Mouse (Mus musculus) common myeloid progenitor, adult 5-6 weeks (primary cell): ENCODE results near the gene Atf1. TPM values are rescaled to one million over a fixed set of nuclear protein-coding genes. Genes with fewer than 3 reads are reported as not detected.
A peak's percentile ranks its signal among the peaks of the same experiment; 100 is the strongest.

Source experiments
- ATAC-seq: replicated peaks from 2 replicates; pipeline ENCODE4 v1.8.0; 2016; ENCODE audit warnings: low read depth, mild to moderate bottlenecking, moderate TSS enrichment, inconsistent platforms; ENCODE audit not compliant: poor library complexity, severe bottlenecking
- total RNA-seq: library from RNA; stranded (forward); fragments of 200-1000, 187-1606 nt; gene quantifications from 2 replicates; pipeline ENCODE4 v1.2.3, GENCODE M21; 2017

The Atf1 gene
- total RNA-seq, 1 experiment from 2014 or later = 94.4 TPM

DNA sequence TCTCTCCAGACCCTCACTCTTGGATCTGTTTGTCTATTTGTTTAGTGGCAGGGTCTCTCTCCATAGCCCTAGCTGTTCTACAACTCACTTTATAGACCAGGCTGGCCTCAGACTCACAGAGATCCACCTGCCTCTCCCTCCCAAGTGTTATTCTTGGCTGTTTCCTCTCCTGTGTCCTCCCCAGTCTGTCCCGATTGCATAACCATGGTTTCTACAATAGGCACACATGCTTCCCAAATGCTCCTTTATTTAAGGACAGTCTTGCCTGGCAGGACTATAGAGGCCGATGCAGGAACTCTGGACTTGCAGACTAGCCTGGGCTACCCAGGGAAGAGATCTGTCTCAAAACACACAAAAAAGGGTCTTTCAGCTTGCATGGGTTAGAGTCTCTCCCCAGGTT, 14.3 kb upstream of the Atf1 start:
- no peak for ATAC-seq

DNA sequence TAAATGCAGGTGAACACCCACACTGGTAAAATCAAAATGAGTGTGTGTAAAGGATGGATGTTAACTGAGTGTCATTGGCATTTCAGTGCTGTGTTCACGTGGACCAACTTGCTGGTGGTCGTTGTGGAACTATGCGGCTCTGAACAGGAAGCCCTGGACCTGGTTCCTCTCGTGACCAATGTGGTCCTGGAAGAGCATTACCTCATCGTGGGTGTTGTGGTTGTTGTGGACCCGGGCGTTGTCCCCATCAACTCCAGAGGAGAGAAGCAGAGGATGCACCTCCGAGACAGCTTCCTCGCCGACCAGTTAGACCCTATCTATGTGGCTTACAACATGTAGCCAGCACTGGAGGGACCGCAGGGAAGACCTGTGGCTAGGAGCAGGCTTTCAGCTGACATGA, 12.5 kb upstream of the Atf1 start:
- 0 out of 2 replicates have a peak, but pooled peaks have one; percentile 25 for ATAC-seq

DNA sequence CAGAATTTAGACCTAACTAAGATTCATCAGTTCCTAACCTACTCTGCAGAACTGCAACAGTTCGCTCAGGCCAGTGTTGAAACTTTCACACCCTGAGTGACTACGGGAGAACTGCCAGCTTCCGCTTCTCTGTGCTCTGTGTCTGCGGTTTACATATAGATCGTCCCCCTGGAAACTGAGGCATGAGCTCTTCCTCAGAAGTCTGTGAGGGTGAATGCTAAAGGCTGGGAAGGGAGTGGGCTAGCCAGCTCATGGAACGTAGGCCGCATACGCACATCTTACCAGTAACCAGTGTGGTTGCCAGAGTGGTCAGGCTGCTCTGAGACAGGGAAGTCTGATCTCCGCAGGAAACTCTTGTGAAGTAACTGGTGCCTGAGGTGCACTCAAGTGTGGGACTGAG, 11.4 kb upstream of the Atf1 start:
- ATAC-seq = peak; percentile 45

DNA sequence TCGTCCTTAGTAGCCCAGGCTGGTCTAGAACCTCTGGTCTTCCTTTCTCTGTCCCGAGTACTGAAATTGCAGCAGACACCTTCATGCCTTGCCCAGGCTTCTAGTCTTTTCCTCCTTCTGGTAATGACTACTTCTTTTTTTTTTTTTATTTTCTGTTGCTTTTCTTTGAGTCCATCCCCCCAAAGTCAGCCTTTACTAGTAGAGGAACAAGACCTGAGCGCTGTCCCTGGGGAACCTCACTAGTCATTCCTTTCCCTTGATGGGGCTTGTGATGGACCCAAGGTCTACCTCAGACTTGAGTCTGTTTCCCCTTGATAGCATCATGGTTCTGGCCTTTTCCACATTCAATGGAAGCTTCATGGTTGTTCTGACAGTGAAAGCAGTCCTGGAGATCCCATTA, 9.6 kb upstream of the Atf1 start:
- ATAC-seq = no peak

DNA sequence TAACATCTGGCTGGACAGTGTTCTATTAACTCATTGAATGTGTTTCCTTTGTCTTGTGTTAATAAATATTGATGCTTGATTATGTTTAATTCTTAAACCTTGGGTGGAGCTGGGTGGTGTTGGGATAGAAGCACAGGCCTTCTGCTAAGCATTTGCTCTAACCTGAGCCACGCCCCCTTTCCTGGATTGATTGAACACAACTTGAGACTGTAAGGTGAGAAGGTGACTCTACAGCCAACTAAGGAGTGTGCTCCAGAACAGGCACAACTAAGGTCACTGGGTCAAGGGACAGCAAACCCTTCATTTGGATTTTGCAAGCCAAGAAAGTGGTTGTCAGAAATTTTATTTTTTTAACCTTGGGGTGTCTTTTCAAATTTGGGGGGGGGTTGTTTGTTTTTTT, 8.2 kb upstream of the Atf1 start:
- no peak for ATAC-seq

DNA sequence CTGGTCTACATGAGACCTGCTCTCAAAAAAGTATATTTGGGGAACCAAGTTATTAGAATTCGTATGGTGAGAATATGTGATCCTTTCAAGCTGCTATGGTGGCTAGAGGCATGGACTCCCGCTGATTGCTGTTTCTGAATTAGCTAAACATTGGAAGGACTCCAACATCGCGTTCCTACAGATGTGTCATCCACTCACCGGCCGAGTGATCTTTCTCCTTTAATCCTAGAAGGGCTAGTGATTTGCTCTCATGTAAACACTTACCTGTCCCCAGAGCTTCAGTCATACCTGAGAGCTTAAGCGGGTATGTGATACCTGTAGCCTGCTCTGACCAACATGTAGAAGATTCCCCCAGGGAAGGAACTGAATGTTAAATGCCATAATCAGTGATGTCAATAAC, 6.7 kb upstream of the Atf1 start:
- no peak for ATAC-seq

DNA sequence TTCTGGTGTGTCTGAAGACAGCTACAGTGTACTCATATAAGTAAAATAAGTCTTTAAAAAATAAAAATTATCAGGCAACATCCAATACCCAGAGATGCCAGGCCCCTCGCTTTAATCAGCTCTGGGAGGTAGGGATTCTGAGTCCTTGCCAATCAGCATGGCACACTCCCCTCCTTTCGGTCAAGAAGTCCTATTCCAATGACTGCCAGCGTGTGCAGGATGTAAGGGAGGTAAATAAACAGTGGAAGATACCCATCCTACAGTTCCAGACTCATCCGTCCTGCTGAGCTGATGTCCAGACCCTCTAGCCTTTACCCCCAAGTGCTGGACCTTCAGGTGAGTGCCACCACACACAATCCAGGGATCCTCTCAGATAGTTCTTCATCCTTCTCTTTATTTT, 2.2 kb upstream of the Atf1 start:
- no peak for ATAC-seq

DNA sequence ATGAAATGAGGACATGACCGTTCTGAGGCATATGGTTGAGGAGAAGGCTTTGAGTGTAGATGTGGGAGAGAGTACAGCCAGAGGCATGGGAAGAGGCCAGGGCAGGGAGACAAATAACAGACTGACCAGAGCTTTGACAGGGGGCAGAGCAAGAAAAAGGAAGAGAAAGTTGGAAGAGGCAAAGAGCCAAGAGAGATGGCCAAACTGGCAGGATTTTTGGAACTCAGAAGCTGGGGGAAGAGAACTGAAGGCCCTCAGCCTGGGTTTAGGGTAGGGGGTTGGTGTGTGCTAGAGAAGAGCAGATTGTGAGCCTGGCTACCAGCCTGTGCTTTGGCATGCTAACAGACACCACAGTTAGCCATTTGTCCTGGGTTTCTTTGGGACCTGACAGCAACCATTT, 1.7 kb upstream of the Atf1 start:
- no peak for ATAC-seq

DNA sequence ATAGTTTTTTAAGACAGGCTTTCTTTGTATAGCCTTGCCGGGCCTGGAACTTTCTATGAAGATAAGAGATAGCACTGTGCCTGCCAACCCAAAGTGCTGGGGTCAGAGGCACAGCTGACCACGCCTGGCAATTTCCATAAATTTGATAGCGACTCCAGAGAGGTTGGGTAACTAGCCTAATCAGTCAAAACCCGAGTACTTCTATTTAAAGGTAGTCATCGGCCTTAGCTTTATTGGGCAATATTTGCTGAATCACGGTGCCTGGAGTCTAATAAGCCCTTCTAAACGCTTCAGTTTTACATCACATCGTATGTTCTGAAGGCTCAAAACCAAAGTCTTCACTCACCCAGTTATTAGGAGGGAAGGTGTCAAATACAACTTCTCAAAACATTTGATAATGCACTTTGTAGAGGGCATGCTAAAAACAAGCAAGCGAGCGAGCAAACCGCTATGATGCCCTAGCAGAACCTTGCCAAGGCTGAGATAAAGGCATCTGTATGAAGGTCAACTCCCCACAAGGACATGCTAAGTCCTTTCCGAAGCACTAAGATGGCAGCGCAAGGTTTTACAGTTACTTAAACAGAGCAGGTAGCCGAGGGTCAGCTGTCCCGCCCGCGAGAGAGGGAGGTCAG, 472 bp upstream of the Atf1 start:
- ATAC-seq = peak; percentile 55

DNA sequence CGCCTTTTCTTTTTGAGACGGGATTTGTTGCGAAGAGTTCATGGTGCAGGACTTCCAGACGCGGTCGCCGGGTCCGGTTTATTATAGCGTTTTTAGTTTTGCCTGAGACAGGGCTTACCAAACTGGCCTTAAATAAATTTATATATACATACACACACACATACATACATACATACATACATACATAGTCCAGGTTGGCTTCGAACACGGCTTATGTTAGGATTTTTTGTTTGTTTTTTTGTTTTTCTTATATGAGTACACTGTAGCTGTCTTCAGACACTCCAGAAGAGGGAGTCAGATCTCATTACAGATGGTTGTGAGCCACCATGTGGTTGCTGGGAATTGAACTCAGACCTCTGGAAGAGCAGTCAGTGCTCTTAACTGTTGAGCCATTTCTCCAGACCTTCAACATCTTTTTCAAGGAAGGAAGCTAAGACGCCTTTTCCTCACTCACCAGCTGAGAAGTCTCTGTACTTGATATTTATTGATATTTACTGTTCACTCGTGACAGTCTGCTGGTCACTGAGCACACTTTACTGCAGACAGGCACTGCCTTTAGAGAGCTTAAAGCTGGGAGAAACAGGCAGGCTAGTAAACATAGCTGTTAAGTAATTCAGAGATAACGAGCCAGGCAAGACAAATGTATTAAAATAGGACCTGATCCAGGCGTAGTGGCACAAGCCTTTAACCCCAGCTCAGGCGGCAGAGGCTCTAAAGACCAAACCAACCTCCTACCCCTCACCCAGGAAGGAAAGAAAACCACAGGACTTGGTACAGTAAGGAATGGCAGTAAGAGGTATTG, 1.1 kb downstream of the Atf1 start:
- no peak for ATAC-seq

DNA sequence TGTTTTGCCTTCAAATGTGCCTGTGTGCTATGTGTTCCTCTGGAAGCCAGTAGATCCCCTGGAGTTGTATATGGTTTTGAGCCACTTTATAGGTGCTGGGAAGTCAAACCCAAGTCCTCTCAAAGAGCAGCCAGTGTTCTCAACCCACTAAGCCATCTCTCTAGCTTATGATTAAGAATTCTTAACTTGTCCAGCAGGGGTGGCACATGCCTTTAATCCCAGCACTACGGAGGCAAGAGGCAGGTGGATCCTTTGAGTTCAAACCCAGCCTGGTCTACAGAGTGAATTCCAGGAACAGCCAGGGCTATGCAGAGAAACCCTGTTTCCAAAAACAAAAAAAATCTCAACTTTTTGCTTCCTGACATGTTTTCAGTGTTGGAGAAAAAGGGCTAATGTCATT, 3.0 kb downstream of the Atf1 start:
- no peak for ATAC-seq

DNA sequence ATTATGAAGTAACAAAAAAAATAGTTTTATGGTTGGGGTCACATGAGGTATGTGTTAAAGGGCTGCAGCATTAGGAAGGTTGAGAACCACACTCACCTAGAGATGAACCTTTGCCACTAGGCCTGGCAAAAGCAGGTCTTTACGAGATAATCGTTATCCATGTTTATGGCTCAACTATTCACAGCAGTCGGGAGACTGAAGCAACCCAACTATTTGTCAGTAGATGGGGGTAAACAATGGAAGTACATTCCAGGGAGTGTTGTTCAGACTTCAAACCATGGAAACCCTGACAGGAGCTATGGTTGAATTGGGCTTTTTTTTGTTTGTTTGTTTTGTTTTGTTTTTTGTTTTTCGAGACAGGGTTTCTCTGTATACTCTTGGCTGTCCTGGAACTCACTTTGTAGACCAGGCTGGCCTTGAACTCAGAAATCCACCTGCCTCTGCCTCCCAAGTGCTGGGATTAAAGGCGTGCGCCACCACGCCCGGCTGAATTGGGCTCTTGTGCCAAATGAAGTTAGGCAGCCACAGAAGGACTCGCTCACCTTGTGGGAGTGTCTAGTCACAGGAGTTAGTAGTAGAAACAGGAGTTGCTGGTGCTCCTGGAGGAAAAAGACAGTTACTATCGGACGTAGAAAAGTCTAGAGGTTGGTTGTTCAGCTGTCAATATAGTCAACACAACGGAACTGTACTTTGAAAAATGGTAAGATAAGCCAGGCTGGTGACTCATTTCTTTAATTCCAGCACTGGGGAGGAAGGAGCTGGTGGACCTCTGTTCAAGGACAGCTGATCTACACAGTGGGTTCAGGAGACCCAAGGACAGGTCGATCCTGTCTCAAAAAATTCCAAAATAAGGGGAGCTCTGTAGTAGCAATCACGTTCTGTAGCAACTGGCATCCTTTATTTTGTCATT, 4.3 kb downstream of the Atf1 start:
- ATAC-seq = no peak

DNA sequence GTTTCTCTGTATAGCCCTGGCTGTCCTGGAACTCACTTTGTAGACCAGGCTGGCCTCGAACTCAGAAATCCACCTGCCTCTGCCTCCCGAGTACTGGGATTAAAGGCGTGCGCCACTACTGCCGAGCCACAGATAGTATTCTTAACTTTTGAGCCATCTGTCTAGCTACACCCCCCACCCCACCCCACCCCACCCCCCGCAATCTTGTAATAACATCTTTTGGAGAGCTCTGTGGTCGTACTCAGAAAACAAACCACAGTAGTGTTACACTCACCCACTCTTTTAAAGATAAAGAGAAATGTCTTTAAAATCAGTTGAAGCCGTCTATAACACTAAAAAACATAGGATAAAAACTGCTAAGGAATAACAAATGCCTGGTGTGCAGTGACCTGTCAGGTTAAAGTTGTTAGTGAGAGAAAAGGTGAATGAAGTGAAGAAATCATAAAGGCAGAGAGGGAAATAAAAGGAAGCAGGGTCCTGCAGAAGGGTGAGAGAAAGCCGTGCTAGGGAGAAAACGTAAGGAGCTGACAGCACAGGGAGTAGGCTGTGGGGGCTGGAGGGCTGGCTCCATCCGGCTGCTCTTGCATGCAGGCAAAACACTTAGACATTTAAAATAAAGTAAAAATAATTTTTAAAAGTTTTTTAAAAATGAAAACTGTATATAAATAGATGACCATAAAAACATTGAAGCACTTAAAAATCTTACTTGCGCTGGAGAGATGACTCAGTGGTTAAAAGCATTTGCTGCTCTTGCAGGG, 7.8 kb downstream of the Atf1 start:
- no peak for ATAC-seq

DNA sequence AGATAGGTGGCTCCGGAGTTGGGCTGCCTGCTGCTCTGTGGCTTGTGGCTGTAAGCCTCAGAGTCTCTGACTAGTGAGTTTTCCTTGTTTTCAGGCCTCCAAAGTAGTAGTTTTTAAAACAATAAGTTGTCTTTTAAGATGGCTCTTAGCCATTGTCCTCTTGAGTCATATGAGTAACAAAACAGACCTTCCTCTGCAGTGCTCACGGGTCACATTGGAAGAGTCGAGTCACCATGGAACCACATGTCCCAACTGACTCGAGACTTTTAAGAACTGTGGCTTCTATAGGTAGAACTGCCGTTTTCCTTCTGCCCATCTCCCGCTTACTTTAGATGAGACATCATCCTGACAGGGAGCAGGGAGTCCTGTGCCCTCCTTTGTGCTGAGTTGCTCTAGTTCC, 9.3 kb downstream of the Atf1 start:
- ATAC-seq = no peak

DNA sequence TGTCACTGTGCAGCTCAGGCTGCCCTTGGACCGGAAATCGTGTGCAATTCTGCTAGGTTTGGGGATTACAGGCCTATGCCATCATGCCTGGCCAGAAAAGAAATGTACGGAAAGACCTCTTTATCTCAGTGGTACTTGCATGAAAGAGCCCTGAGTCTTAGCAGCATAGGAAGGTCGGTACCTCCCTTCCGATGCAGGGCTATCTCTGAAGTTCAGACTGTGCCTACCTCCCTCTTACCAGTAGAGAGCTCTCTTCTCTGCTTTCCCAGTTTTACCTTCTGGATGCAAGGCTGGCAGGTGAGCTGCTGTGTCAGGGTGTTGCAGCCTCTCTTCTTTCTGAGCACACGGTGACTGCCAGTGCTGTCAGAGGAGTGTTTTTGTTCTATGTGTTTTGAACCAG, 14.2 kb downstream of the Atf1 start:
- no peak for ATAC-seq

DNA sequence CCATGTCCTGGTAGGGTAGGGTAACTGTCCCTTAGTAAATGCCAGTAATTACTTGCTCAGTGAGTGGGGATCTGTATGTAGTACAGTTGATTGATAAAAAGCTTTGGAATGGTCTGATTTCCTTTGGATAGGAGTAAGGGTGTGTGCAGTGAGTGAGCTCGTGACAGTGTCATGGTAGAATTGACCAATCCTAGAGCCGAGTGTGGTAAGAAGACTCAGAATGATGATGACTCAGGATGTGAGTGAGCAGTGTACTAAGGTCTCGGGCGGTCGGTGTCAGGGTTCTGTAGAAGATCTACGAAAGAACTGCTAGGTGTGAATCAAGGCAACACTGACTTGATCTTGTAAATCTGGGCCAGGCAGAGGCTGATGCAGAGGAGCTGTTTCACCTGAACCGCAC, 18.3 kb downstream of the Atf1 start:
- ATAC-seq = no peak

DNA sequence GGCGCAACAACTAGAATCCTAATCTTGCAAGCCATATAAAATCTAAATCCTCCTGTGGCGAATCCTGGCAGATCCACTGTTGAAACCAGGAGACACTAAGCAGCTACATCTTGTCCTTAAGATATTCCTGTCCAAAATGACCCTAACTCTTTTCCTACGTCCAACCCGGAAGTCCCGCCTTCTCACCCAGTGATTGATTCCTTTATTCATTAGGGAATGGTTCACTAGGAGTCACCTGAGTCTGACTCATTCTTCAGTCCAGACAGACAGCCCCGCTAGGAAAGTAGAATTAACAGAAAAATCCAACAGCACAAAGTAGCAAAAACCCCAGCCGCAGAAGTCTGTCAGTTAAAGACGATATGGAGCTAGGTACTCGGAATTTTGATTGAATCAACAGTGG, 19.7 kb downstream of the Atf1 start:
- no peak for ATAC-seq

DNA sequence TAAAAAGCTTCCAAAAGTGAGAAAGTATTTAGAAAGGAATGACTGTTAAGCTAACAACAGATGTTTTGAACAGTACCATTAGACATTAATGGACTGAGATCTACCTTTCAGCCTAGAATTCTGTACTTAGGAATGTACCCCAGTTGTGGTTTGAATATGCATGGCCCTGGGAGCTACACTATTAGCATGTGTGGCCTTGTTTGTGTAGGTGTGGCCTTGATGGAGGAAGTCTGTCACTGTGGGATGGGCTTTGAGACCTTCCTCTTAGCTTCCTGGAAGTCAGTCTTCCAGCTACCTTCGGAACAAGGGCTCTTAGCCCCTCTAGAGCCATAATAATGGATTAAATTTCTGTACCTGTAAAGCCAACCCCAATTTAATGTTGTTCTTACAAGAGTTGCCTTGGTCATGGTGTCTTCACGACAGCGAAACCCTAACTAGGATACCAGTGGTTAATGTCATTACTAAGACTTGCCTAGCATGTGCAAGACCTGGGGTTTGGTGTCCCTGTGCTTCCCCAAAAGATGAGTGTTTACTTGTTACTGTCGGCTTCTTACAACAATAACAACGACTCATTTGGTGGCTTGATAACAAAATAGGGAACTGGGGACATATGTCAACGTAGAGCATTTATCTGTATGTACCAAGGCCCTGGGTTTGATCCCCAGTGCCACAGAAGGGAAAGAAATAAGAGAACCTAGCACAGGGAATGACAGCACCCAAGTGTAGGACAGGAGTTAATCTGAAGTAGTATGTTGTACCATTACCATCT, 21.2 kb downstream of the Atf1 start:
- no peak for ATAC-seq

DNA sequence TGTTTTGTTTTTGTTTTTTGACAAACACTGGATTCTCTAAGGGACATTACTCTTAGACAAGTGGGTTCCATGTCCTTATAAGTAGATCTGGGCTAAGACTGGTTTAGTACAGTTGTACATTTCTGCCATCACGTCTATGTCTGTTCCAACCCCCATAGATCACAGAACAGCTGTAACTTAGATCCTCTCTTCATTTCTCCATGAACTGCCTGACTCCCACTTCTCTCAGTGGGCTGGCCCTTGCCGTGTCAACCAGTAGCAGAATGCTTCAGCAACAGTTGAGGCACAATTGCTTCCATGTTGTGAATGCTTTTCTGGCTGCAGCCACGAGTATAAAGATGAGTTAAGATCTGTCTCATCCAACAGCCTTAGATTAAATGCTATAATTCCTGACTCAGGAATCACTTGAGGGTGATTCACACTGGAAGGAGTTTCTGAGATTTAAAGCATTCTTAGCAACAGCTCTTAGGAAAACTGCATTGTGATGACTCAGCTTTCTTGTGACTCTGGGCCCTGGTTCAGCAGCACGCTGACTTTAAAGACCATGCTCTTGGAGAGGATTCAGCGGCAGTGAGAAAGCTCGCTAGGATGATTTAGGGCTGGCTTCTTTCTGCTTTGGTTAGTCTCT, 23.6 kb downstream of the Atf1 start:
- no peak for ATAC-seq
